Mouse (Mus musculus): ENCODE measurements around the gene Snx6.
A peak's percentile ranks its signal among the peaks of the same experiment; 100 is the strongest.

Gene Snx6

GRCm38 (mm10) chr12:54697791-54698250 is 97.7 kb downstream of the Snx6 start:
- DNase-seq, result peak; percentile 36

- DNase-seq, result peak; percentile 50
Observed at GRCm38 (mm10) chr12:54697003-54697597, 98.4 kb downstream of the Snx6 start.

Data from thymus, postnatal 4 days (tissue).